Mouse (Mus musculus): ENCODE measurements around the gene Prorsd1.

- TF ChIP-seq POLR2A (IDR thresholded peaks at IDR 0.05; ENCODE audit: extremely low read depth, insufficient read depth, low read length): no peak
- no peak for TF ChIP-seq CTCF (IDR thresholded peaks at IDR 0.05; ENCODE audit: low read depth, low read length)
Observed at GRCm38 (mm10) chr11:29549425-29549778, 34.6 kb upstream of the Prorsd1 start.
